Mouse (Mus musculus) mouse trophoblast stem cell (cell line): ENCODE measurements around the gene Slc9a6.

Source experiments
- in situ Hi-C, 2 experiments: fragments of 300-500 bp; cut with MseI, MboI; formaldehyde crosslinking; loops; 2 replicates in 1 of 2; 3 replicates in 1 of 2; pipeline ENCODE4 v1.15.1; 2025

The Slc9a6 gene

GRCm38 (mm10) chrX:56665226-56665973, 55.8 kb downstream of the Slc9a6 start:
- in situ Hi-C loops, result no loop called here

GRCm38 (mm10) chrX:56667296-56667695, 57.7 kb downstream of the Slc9a6 start:
- in situ Hi-C loops, result no loop called here

GRCm38 (mm10) chrX:56668051-56668450, 58.5 kb downstream of the Slc9a6 start:
- in situ Hi-C loops, result no loop called here

- in situ Hi-C loops, result no loop called here
Measured at GRCm38 (mm10) chrX:56668501-56668900, 58.9 kb downstream of the Slc9a6 start.

GRCm38 (mm10) chrX:56675556-56675955, 66.0 kb downstream of the Slc9a6 start:
- in situ Hi-C loops, result no loop called here

GRCm38 (mm10) chrX:56677736-56678135, 68.2 kb downstream of the Slc9a6 start:
- in situ Hi-C loops, result no loop called here

GRCm38 (mm10) chrX:56679066-56679465, 69.5 kb downstream of the Slc9a6 start:
- in situ Hi-C loops, result no loop called here

DNA sequence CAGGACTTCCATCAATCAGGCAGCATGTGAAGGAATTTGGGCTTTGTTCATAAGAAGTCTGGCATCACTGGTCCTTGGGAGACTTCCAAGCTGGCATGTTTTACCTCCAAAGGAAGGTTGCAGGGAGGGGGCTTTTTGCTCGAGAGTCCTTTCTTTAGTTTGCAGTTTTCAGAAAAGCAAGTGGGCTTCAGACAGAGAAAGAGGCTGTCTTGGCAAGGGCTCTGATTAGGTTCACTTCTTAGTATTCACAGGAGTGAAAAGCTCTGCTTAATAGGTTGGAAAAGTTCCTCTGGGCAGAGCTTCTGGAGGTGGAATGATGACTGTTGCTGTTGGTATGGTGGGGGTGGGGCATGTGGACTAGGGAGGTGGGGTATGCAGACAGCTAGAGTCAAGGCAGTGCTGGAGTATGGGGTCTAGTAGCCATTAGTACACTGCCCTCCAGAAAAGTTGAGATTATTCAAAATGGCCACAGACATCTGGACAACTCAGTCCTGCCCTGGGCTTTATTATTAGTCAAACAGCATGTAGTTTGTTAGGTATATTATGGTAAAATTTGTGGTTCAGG, 72.7 kb downstream of the Slc9a6 start:
- in situ Hi-C loops, result no loop called here

DNA sequence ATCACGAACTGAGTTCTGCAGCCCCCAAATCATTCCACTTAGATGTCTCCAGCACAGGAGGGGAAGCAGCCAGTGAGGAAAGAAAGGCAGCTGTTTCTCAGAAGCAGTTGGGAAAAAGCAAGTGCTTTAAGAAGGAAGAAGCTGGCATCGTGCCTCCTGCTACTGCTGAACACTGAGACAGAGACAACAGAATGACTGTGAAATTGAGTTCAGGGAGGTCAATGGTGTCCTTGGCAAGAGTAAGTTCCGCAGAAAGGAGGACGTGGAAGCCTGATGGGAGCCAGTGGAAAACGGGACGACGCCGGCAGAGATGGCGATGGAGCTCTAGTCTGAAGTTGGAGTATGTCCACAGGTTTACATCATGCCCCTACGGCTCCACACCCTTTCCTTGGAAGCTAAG, 74.0 kb downstream of the Slc9a6 start:
- in situ Hi-C loops, result no loop called here

DNA sequence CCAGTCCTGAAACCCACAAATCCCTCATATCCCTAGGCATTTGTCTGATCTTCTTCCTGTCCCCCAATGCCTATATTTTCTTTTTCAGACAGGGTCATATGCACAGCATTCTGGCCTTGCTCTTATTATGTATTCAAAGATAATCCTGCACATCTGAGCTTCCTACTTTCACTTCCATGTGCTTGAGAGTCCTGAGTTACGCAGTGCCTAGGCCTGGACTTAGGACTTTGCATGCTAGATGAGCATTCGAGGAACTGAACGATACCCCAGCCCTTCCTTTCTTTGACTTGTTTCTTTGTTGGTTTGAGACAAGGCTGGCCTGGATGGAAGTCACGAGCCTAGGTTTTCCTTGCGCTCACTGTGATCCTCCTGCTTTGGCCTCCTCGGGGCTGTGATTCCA, 83.0 kb downstream of the Slc9a6 start:
- in situ Hi-C loops, result no loop called here

DNA sequence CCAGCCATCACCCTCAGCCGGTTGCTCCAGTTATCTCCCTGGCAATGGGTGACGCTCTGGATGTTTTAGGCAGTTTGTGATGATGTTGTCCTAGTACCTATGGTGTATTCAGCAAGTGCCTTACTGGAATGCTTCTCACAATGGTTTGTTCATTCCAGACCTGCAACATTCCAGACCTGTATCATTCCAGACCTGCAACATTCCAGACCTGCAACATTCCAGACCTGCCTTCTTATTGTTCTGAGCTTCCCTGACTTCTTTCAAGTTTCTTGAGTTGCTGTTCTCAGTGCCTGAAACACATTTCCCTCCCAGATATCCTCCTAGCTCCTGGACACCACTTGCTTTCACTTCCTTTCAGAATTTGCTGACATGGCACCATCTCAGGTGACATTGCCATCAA, 85.0 kb downstream of the Slc9a6 start:
- in situ Hi-C loops, result no loop called here

DNA sequence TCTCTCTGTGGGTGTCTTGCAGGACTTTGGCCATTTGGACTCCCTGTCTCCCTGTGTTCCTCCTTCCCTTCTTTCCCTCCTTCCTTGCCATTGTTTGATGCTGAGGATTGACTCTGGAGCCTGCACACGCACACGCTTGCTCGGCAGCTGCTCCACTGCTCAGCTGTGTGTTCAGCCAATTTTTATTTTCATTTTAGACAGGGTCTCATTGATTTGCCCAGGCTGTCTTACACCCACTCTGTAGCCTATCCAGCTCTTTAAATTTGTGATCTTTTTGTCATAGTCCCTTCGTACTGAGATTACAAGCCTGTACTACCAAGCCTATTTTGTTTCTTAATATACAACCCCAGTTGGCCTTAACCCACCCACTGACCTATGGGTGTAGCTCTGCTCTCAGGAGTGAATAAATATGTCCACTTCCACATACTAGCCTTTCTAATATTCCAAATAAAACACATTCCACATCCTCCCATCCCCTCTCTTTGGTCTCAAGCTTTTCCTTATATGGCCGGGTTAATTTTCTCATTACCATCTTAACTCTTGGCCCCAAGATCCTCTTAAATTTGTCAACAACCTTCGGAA, 87.7 kb downstream of the Slc9a6 start:
- in situ Hi-C loops, result no loop called here

- in situ Hi-C loops, result no loop called here
Measured at GRCm38 (mm10) chrX:56697886-56698285, 88.3 kb downstream of the Slc9a6 start.

DNA sequence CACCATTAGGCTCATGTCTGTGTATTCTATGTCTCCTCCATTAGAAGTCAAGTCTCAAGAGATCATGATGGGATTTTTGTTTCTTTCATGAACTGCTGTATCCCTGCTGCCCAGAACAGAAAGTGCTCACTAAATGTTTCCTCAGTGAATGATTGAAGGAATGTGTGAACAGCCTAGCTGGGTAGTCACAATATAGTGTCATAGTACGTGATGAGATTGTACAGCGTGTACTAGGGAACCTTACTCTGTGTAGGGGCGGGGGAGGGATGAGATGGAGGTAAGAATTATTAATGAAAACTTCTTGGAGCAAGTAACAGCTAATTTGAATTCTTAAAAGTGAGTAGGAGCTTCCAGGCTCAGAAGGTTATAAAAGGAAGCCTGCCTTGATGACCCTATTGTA, 91.7 kb downstream of the Slc9a6 start:
- in situ Hi-C loops, result no loop called here

DNA sequence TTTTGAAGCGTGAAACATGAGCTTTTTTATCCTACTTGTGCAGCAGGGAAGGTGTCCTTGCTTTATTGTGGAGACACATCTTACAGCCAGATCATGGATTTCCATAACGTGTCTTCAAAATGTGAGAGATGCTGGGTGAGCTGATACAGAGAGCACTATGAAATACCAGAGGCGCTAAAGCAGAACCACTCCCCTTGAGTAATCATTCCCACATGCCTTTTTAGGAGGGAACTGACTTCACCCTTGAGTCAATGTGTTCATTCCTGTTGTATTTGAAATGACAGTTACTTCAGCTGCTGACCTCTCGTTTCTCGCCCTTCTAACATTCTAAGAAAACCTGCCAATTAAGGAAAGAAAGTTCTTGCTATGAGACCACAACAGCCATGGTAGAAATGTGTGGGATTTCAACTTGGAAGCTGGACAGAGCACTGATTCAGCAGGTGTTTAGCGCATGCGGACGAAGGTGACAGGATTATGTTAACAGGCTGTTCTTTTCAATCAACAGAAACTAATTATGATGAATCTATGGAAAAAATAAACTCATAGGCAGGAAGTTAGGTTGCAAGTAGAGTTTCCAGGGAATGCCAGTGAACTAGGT, 94.5 kb downstream of the Slc9a6 start:
- in situ Hi-C loops, result no loop called here

DNA sequence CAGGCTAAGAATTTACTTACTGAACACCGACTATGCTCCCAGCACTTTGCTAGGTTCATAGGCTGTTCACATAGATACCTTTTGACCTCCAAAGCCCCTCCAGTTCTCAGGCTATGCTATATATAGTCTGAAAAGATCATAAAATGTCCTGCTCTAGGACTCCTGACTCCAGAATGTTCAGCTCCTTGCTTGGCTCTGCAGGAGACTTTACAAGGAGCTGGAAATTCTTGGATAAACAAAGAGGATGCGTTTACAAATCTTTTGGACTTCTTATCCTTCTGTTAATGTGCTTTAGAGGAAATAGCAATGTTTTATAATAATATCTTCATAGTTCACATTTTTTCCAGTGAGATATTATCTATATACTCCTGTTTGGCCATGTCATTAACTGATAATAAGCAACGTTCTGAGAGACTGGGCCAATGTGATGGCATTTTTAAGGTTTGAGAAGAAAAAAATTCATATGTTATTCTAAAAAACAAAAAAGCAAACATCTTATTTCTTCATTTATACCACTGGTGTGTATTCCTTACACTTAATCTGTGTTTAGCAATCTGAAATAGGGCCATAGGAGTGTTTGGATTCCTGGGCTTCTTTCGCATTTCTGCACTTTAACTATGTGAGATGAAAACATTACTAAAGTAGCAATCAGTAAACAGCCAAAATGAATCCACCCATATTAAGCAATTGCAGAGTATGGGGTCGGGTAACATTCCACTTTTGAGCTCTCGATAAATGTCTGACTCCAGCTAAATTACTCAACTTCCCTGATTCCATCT, 99.2 kb downstream of the Slc9a6 start:
- in situ Hi-C loops, result no loop called here

DNA sequence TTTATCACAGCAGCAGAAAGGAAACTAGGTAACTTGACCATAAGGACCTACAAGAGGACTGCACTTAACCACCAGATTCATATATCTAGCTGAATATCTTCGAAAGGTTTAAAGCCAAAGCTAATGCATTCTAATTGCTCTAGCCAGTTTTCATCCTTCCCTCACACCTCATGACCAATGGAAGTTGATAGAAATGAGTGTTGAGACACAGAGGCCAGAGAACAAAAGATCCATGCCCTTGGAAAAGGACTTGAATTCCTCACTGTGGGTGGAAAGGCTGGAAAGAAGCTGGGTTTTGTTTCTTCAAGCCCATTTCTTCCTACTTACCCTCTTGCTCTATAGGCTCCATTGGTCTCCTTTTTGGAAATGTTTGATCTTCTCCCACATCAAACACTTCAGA, 101.0 kb downstream of the Slc9a6 start:
- in situ Hi-C loops, result no loop called here

GRCm38 (mm10) chrX:56712666-56713065, 103.1 kb downstream of the Slc9a6 start:
- in situ Hi-C loops, result no loop called here
